Mouse (Mus musculus): ENCODE results near the gene Cct5. TPM values are rescaled to one million over a fixed set of nuclear protein-coding genes. Genes with fewer than 3 reads are reported as not detected.

The Cct5 gene
- polyA plus RNA-seq, 1 experiment from 2014 or later: 484 TPM

GRCm38 (mm10) chr15:31629556-31629955 is 28.0 kb upstream of the Cct5 start:
- 88% methylated on average over 3 of the region's 3 CpGs for WGBS
- no peak for ATAC-seq
- H3K4me1 ChIP-seq (ENCODE audit: control insufficient read depth, insufficient read depth, low read length): peaks cover 4% of the 10 kb centered on the region
- H3K36me3 ChIP-seq (ENCODE audit: control insufficient read depth, insufficient read depth, low read length): no peaks in the 10 kb centered on the region
- H3K4me3 ChIP-seq (ENCODE audit: low read depth, low read length): no peak overlapping the region
- no peak overlapping the region for H3K27ac ChIP-seq (ENCODE audit: low read length)
- no peaks in the 10 kb centered on the region for H3K9me3 ChIP-seq (replicated peaks; ENCODE audit: control insufficient read depth, low read length, poor library complexity, severe bottlenecking)
- H3K27me3 ChIP-seq (ENCODE audit: control insufficient read depth, insufficient read depth, low read depth, low read length): no peaks in the 10 kb centered on the region
- H3K4me2 ChIP-seq (ENCODE audit: low read length): no peak overlapping the region
- H3K9ac ChIP-seq (ENCODE audit: low read depth, low read length): no peak overlapping the region

- ATAC-seq: no peak
- no peak overlapping the region for H3K9ac ChIP-seq (ENCODE audit: low read depth, low read length)
- no peaks in the 10 kb centered on the region for H3K36me3 ChIP-seq (ENCODE audit: control insufficient read depth, insufficient read depth, low read length)
- no peak overlapping the region for H3K27ac ChIP-seq (ENCODE audit: low read length)
- no peaks in the 10 kb centered on the region for H3K9me3 ChIP-seq (replicated peaks; ENCODE audit: control insufficient read depth, low read length, poor library complexity, severe bottlenecking)
- 64% methylated on average over 10 of the region's 10 CpGs for whole genome bisulfite sequencing
- no peak overlapping the region for H3K4me2 ChIP-seq (ENCODE audit: low read length)
- no peak overlapping the region for H3K4me3 ChIP-seq (ENCODE audit: low read depth, low read length)
- peaks cover 4% of the 10 kb centered on the region for H3K4me1 ChIP-seq (ENCODE audit: control insufficient read depth, insufficient read depth, low read length)
- no peaks in the 10 kb centered on the region for H3K27me3 ChIP-seq (ENCODE audit: control insufficient read depth, insufficient read depth, low read depth, low read length)
These were observed 26.6 kb upstream of the Cct5 start for GRCm38 (mm10) chr15:31628180-31628579.

GRCm38 (mm10) chr15:31627277-31628154 is 25.9 kb upstream of the Cct5 start:
- Histone ChIP-seq H3K4me2 (ENCODE audit: low read length) (no peak overlapping the region), H3K27ac (ENCODE audit: low read length) (0 out of 2 replicates have a peak overlapping the region, but pooled peaks have one; percentile 53)
- 53% methylated on average over 12 of the region's 12 CpGs for WGBS

GRCm38 (mm10) chr15:31619521-31619920 is 17.9 kb upstream of the Cct5 start:
- no peak for ATAC-seq
- no peaks in the 10 kb centered on the region for H3K27me3 ChIP-seq (ENCODE audit: control insufficient read depth, insufficient read depth, low read depth, low read length)
- no peaks in the 10 kb centered on the region for H3K4me1 ChIP-seq (ENCODE audit: control insufficient read depth, insufficient read depth, low read length)
- WGBS: 97% methylated on average over 8 of the region's 8 CpGs
- H3K27ac ChIP-seq (ENCODE audit: low read length): no peak overlapping the region
- H3K36me3 ChIP-seq (ENCODE audit: control insufficient read depth, insufficient read depth, low read length): 0 out of 2 replicates have a peak, but pooled peaks cover 3% of the 10 kb centered on the region
- H3K9me3 ChIP-seq (replicated peaks; ENCODE audit: control insufficient read depth, low read length, poor library complexity, severe bottlenecking): no peaks in the 10 kb centered on the region
- H3K4me2 ChIP-seq (ENCODE audit: low read length): no peak overlapping the region
- H3K4me3 ChIP-seq (ENCODE audit: low read depth, low read length): no peak overlapping the region
- no peak overlapping the region for H3K9ac ChIP-seq (ENCODE audit: low read depth, low read length)

More at GRCm38 (mm10) chr15:31627277-31628154, 25.9 kb upstream of the Cct5 start:
- H3K36me3 ChIP-seq (ENCODE audit: control insufficient read depth, insufficient read depth, low read length): no peaks in the 10 kb centered on the region
- no peak overlapping the region for H3K4me3 ChIP-seq (ENCODE audit: low read depth, low read length)
- no peaks in the 10 kb centered on the region for H3K27me3 ChIP-seq (ENCODE audit: control insufficient read depth, insufficient read depth, low read depth, low read length)
- no peaks in the 10 kb centered on the region for H3K9me3 ChIP-seq (replicated peaks; ENCODE audit: control insufficient read depth, low read length, poor library complexity, severe bottlenecking)
- no peak for ATAC-seq
- H3K4me1 ChIP-seq (ENCODE audit: control insufficient read depth, insufficient read depth, low read length): peaks cover 4% of the 10 kb centered on the region
- no peak overlapping the region for H3K9ac ChIP-seq (ENCODE audit: low read depth, low read length)

GRCm38 (mm10) chr15:31617261-31617660 is 15.7 kb upstream of the Cct5 start:
- no peaks in the 10 kb centered on the region for H3K9me3 ChIP-seq (replicated peaks; ENCODE audit: control insufficient read depth, low read length, poor library complexity, severe bottlenecking)
- H3K36me3 ChIP-seq (ENCODE audit: control insufficient read depth, insufficient read depth, low read length): 0 out of 2 replicates have a peak, but pooled peaks cover 3% of the 10 kb centered on the region
- no peak for ATAC-seq
- H3K9ac ChIP-seq (ENCODE audit: low read depth, low read length): no peak overlapping the region
- H3K27me3 ChIP-seq (ENCODE audit: control insufficient read depth, insufficient read depth, low read depth, low read length): no peaks in the 10 kb centered on the region
- no peak overlapping the region for H3K27ac ChIP-seq (ENCODE audit: low read length)
- no peaks in the 10 kb centered on the region for H3K4me1 ChIP-seq (ENCODE audit: control insufficient read depth, insufficient read depth, low read length)
- H3K4me3 ChIP-seq (ENCODE audit: low read depth, low read length): no peak overlapping the region
- 92% methylated on average over 9 of the region's 9 CpGs for WGBS
- no peak overlapping the region for H3K4me2 ChIP-seq (ENCODE audit: low read length)

- H3K27me3 ChIP-seq (ENCODE audit: control insufficient read depth, insufficient read depth, low read depth, low read length): no peaks in the 10 kb centered on the region
- no peak overlapping the region for H3K27ac ChIP-seq (ENCODE audit: low read length)
- H3K36me3 ChIP-seq (ENCODE audit: control insufficient read depth, insufficient read depth, low read length): 0 out of 2 replicates have a peak, but pooled peaks cover 3% of the 10 kb centered on the region
- no peaks in the 10 kb centered on the region for H3K4me1 ChIP-seq (ENCODE audit: control insufficient read depth, insufficient read depth, low read length)
- H3K4me3 ChIP-seq (ENCODE audit: low read depth, low read length): no peak overlapping the region
- 93% methylated on average over 2 of the region's 2 CpGs for WGBS
- no peak overlapping the region for H3K9ac ChIP-seq (ENCODE audit: low read depth, low read length)
- ATAC-seq: no peak
- no peaks in the 10 kb centered on the region for H3K9me3 ChIP-seq (replicated peaks; ENCODE audit: control insufficient read depth, low read length, poor library complexity, severe bottlenecking)
- no peak overlapping the region for H3K4me2 ChIP-seq (ENCODE audit: low read length)
These were observed 13.1 kb upstream of the Cct5 start for GRCm38 (mm10) chr15:31614666-31615065.

GRCm38 (mm10) chr15:31613826-31614453 is 12.3 kb upstream of the Cct5 start:
- H3K27me3 ChIP-seq (ENCODE audit: control insufficient read depth, insufficient read depth, low read depth, low read length): no peaks in the 10 kb centered on the region
- H3K9me3 ChIP-seq (replicated peaks; ENCODE audit: control insufficient read depth, low read length, poor library complexity, severe bottlenecking): no peaks in the 10 kb centered on the region
- H3K27ac ChIP-seq (ENCODE audit: low read length): no peak overlapping the region
- H3K4me2 ChIP-seq (ENCODE audit: low read length): no peak overlapping the region
- no peak overlapping the region for H3K9ac ChIP-seq (ENCODE audit: low read depth, low read length)
- no peak overlapping the region for H3K4me3 ChIP-seq (ENCODE audit: low read depth, low read length)
- H3K4me1 ChIP-seq (ENCODE audit: control insufficient read depth, insufficient read depth, low read length): no peaks in the 10 kb centered on the region
- no peak for ATAC-seq
- H3K36me3 ChIP-seq (ENCODE audit: control insufficient read depth, insufficient read depth, low read length): 0 out of 2 replicates have a peak, but pooled peaks cover under 1% of the 10 kb centered on the region
- WGBS: 91% methylated on average over 6 of the region's 6 CpGs

GRCm38 (mm10) chr15:31611976-31612375 is 10.4 kb upstream of the Cct5 start:
- no peak overlapping the region for H3K27ac ChIP-seq (ENCODE audit: low read length)
- H3K4me3 ChIP-seq (ENCODE audit: low read depth, low read length): no peak overlapping the region
- no peak for ATAC-seq
- 98% methylated on average over 4 of the region's 4 CpGs for WGBS
- no peak overlapping the region for H3K9ac ChIP-seq (ENCODE audit: low read depth, low read length)
- no peak overlapping the region for H3K4me2 ChIP-seq (ENCODE audit: low read length)
- H3K4me1 ChIP-seq (ENCODE audit: control insufficient read depth, insufficient read depth, low read length): no peaks in the 10 kb centered on the region
- H3K36me3 ChIP-seq (ENCODE audit: control insufficient read depth, insufficient read depth, low read length): no peaks in the 10 kb centered on the region
- H3K27me3 ChIP-seq (ENCODE audit: control insufficient read depth, insufficient read depth, low read depth, low read length): no peaks in the 10 kb centered on the region
- H3K9me3 ChIP-seq (replicated peaks; ENCODE audit: control insufficient read depth, low read length, poor library complexity, severe bottlenecking): no peaks in the 10 kb centered on the region

- Histone ChIP-seq H3K4me1 (ENCODE audit: control insufficient read depth, insufficient read depth, low read length) (no peaks in the 10 kb centered on the region), H3K9me3 (replicated peaks; ENCODE audit: control insufficient read depth, low read length, poor library complexity, severe bottlenecking) (no peaks in the 10 kb centered on the region), H3K36me3 (ENCODE audit: control insufficient read depth, insufficient read depth, low read length) (no peaks in the 10 kb centered on the region), H3K27ac (ENCODE audit: low read length) (no peak overlapping the region), H3K4me2 (ENCODE audit: low read length) (no peak overlapping the region), H3K27me3 (ENCODE audit: control insufficient read depth, insufficient read depth, low read depth, low read length) (no peaks in the 10 kb centered on the region), H3K4me3 (ENCODE audit: low read depth, low read length) (no peak overlapping the region), H3K9ac (ENCODE audit: low read depth, low read length) (no peak overlapping the region)
- peak; percentile 74 for ATAC-seq
- 68% methylated on average over 3 of the region's 3 CpGs for WGBS
These were observed 9.4 kb upstream of the Cct5 start for GRCm38 (mm10) chr15:31611027-31611426.
